Mouse (Mus musculus) retina, adult 2 months (tissue): Measurements from ENCODE around the gene Kifc1.
"Not testable (repeated sequence)": the region's sequence is repeated elsewhere in the genome, so short reads cannot be mapped to it uniquely, and the experiment has no call there.

ENCODE experiments used
- DNase-seq: peaks from one replicate; pipeline ENCODE4 v3.0.0-alpha.2; 2012; ENCODE audit warnings: low read depth, low spot score

Gene Kifc1

DNA sequence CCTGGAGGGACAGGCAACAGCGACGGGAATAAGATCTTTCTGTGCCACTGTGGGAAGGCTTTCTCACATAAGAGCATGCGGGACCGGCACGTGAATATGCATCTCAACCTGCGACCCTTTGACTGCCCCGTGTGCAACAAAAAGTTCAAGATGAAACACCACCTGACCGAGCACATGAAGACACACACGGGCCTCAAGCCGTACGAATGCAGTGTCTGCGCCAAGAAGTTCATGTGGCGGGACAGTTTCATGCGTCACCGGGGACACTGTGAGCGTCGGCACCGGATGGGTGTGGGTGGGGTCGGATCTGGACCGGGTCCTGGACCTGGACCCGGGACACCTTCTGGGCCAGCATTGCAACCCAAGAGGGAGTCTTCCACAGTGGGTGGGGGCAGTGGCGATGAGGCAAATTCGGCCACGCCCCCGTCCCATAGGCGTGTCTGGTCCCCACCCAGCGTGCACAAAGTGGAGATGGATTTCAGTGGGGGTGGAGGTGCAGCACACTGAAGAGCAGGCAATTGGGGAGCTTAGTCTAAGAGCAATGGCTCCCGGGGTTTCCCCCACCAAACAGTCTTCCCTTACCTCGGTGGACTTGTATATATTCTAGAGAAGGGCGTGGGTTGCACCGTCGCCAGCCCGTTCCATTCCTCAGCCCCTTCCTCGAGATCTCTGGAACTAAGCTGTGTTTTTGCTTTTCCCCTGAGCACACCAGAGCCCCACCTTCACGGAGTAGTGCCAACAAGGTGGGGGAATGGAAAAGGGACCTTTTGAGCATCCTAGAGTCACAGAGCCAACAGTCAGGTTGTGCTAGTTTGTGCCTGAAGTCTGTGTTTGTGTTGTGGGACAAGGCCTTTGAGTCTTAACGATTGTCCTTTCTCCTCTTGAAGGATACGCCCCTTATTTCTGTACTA is 28.1 kb upstream of the Kifc1 start:
- DNase-seq: no peak

DNA sequence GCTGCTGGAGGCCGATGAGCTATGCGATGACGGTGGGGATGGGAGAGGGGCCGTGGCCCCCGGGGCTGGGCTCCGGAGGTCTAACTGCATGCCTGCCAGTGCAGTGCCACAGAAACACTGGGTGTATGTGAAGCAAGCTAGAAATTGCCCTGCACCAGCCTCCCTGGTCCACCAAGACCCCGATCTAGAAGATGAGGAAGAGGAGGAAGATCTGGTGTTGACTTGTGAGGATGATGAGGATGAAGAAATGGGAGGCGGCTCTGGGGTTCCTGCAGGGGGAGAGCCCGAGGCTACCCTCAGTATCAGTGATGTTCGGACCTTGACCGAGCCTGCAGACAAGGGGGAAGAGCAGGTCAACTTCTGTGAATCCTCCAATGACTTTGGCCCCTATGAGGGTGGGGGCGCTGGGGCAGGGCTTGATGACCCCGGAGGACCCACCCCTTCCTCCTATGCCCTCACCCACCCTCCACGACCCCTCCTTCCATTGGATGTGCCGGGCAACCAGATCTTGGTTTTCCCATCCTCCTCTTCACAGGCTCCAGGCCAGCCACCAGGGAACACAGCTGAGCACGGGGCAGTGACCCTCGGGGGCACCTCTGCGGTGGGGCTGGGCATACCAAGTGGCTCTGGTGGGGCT is 27.3 kb upstream of the Kifc1 start:
- no peak for DNase-seq

DNA sequence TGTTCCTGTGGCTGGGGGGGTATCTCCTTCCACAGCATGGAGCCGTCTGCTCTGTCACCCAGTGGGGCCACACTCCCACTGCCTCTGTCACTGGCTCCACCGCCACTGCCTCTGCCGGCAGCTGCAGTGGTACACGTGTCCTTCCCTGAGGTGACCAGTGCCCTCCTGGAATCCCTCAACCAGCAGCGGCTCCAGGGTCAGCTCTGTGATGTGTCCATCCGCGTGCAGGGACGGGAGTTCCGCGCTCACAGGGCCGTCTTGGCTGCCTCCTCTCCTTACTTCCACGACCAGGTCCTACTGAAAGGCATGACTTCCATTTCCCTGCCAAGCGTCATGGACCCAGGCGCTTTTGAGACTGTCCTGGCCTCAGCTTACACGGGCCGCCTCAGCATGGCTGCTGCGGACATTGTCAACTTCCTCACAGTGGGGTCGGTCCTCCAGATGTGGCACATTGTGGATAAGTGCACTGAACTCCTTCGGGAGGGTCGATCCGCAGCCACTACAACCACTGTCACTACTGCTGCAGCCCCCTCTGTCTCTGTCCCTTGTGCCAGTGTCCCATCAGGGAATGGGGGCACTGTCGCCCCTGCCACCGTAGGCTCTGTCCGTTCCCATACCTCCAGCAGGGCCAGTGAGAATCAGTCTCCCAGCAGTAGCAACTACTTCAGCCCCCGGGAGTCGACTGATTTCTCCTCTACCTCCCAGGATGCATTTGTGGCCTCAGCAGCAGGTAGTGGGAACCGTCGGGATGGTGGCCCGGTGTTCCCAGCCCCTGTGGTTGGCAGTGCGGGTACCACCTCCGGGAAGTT is 26.6 kb upstream of the Kifc1 start:
- DNase-seq: no peak

DNA sequence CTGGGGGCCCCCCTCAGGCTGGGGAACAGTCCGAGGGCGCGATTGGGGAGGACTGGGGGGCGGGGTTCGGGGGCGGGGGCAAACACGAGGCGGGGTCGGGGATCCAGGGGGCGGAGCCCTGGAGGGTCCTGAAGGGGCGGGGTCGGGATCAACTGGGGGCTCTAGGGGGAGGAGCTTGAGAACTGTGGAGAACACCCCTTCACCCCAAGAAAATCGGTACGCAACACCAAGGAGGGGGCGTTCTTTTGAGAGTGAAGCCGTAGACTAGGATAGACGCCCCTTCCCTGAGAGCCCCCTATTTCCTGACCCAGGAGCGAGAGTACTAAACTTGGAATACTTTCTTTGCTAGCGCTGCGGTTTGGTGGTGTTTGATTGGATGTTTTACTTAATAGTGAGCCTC is 25.8 kb upstream of the Kifc1 start:
- no peak for DNase-seq

DNA sequence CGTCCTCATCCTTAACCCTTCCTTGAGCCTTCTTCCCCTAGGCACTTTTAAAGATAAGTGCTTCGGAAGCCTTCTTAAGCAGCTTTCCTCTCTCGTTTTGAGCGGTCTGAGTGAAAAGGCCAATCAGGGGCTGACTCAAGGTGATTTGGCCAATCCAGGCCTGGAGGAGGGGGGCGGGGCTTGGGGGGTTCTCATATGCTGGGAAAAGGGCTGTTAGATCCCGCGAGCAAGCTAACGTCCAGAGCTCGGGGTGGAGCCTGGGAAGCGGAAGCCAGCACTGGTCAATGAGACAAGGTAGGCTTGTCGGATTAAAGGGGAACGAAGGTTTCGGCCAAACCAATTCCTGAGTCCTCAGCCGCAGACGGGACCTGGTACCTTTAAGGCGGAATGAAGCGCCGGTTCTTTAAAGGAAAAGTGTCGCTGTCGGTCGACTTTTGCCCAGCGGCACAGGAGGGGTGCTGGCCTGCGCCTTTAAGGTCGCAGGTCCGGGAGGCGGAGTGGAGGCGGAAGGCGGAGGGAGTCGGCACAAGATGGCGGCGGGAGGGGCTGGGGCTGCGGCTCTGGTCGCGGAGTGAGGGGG is 25.3 kb upstream of the Kifc1 start, which contains the start of the genes Tapbp and Zbtb22:
Gene Tapbp (plus strand): TSS at position 229 of the 580 bp plus-strand sequence.
Gene Zbtb22 (plus strand): TSS at position 234 of the 580 bp plus-strand sequence.
- peak; percentile 98 for DNase-seq

DNA sequence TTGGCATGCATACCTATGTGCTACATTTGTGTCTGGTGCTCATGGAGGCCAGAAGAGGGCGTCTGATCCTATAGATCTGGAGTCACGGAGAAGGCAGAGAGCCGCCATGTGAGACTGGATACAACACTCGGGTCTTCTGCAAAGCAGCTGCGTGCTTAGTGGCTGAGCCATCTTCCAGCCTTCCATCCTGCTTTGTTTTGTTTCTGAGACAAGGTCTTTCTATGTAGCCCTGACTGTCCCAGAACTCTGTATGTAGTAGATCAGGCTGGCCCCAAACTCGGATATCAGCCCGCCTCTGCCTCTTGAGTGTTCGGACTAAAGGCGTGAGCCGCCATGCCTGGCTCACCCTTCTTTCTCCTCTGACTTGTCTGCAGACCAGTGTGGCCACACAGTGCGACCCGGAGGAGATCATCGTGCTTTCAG is 24.5 kb upstream of the Kifc1 start:
- no peak for DNase-seq

DNA sequence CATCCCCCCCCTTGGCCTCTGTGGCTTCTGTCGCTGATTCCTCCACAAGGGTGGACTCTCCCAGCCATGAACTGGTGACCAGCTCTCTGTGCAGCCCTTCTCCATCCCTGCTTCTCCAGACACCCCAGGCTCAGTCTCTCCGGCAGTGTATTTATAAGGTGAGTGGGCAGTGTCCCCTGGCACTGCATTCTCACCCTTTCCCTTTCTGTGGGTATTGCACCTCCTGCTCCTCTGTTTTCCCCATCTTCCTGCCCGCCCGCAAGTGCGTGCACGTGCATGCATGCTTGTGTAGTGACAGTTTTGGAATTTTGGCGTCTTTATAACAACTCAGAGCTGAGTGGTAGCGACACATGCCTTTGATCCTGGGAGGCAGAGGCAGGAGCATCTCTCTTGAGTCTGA is 23.4 kb upstream of the Kifc1 start:
- no peak for DNase-seq

DNA sequence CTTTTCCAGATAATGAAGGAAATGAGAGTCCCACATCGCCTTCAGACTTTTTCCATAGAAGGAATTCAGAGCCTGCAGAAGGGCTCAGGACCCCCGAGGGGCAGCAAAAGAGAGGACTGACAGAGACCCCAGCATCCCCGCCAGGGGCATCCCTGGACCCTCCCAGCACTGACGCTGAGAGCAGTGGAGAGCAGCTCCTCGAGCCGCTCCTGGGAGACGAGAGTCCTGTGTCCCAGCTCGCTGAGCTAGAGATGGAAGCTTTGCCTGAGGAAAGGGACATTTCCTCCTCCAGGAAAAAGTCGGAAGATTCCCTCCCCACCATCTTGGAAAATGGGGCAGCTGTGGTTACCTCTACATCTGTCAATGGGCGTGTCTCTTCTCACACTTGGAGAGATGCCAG is 22.8 kb upstream of the Kifc1 start:
- no peak for DNase-seq

DNA sequence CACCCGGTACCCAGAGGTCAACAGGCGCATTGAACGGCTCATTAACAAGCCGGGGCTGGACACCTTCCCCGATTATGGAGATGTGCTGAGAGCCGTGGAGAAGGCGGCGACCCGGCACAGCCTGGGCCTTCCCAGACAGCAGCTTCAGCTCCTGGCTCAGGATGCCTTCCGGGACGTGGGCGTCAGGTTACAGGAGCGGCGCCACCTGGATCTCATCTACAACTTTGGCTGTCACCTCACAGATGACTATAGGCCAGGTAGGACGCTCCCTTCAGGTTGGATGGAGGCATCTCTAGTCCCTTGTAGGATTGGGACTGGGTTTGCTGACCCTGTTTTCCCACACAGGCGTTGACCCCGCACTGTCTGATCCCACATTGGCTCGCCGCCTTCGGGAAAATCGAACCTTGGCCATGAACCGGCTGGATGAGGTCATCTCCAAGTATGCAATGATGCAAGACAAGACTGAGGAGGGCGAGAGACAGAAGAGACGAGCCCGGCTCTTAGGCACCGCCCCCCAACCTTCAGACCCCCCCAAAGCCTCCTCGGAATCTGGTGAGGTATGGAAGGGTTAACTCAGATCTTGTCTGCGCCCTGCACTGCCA is 21.5 kb upstream of the Kifc1 start:
- no peak for DNase-seq

DNA sequence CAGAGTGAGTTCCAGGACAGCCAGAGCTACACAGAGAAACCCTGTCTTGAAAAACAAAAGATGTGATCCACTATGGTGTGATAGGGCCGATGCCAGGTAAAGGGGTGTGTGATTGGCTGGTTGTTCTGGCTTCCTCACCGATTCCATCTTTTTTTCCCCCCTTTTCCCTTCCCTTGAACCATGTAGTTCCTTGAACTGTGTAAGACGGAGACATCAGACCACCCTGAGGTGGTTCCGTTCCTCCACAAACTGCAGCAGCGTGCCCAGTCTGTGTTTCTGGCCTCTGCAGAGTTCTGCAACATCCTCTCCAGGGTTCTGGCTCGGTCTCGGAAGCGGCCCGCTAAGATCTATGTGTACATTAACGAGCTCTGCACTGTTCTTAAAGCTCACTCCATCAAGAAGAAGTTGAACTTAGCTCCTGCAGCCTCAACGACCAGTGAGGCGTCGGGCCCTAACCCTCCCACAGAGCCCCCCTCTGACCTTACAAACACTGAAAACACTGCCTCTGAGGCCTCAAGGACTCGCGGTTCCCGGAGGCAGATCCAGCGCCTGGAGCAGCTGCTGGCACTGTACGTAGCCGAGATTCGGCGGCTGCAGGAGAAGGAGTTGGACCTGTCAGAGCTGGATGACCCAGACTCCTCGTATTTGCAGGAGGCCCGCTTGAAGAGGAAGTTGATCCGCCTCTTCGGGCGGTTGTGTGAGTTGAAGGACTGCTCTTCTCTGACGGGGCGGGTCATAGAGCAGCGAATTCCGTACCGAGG is 20.8 kb upstream of the Kifc1 start:
- no peak for DNase-seq

DNA sequence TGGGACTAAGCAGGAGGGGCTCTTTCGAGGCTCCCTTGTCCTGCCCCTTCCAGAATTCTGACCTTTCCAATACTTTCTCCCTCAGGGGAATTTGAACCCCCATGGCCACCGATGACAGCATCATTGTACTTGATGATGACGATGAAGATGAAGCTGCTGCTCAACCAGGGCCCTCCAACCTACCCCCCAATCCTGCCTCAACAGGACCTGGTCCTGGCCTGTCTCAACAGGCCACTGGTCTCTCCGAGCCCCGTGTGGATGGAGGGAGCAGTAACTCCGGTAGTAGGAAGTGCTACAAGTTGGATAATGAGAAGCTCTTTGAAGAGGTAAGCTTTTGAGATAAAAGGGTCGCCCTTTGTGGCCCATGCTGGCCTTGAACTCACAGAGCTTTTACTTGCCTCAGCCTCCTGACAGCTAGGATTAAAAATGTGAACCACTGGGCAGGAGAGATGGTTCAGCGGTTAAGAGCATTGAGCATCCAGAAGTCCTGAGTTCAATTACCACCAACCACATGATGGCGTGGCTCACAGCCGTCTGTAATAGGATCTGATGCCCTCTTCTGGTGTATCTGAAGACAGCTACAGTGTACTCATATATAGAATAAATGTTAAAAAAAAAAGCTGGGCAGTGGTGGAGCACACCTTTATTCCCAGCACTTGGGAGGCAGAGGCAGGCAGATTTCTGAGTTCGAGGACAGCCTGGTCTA is 20.0 kb upstream of the Kifc1 start:
- no peak for DNase-seq

DNA sequence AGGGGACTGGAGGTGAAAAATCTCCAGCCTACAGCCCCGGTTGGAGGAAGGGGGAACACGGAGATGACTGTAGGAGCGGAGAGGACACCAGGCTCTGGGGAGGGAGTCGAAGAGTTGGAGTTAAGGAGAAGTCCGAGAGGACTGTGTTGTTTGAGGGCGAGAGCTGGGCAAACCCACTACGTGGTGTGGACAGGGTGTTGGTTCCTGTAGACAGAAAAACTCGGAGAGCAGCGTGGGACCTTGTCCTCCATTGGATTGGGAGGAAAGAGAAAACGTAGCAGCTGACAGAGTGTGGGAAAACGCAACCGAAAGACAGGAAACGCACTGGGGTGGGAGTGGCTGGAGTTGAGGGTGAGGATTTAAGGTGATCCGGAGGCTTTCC is 19.4 kb upstream of the Kifc1 start:
- no peak for DNase-seq

DNA sequence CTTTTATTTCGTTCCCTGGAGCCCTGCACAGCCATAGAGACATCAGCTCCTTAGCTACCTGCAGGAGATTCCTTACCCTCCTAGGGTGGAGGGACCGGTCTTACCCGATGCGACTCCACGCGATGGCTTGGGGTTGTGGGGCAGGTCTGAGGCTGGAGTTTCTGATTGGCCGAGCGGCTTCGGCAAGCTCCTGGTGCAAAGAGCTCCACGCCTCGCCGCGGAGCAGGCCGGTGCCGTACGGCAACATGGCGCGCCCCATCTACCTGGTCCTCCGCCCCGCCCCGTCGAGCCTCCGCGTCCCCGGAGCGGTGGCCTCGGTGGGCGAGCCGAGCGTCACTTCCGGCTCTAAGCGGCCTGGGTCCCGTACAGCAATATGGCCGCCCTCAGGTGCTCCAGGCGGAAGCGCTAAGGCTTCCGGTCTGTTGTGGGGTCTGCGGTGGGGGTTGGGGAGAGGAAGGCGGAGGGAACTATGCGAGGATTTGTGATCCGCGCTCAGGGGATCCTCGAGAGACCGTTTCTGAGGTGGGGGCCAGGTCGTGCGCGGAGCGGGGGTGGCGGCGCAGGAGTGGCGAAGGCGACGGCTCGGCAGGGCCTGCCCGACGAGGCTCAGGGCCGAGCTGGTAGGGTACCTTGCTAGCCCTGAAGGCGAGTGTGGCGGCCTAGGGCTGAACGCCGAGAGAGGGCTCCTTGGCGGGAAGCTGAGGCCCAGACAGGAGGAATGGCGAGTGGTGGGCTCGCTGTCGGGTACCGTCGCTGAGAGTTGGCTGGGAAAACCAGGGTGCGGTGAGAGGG is 18.8 kb upstream of the Kifc1 start, which contains the start of gene Daxx:
Gene Daxx (plus strand): TSS at position 338 of the 792 bp plus-strand sequence.
- peak; percentile 94 for DNase-seq

DNA sequence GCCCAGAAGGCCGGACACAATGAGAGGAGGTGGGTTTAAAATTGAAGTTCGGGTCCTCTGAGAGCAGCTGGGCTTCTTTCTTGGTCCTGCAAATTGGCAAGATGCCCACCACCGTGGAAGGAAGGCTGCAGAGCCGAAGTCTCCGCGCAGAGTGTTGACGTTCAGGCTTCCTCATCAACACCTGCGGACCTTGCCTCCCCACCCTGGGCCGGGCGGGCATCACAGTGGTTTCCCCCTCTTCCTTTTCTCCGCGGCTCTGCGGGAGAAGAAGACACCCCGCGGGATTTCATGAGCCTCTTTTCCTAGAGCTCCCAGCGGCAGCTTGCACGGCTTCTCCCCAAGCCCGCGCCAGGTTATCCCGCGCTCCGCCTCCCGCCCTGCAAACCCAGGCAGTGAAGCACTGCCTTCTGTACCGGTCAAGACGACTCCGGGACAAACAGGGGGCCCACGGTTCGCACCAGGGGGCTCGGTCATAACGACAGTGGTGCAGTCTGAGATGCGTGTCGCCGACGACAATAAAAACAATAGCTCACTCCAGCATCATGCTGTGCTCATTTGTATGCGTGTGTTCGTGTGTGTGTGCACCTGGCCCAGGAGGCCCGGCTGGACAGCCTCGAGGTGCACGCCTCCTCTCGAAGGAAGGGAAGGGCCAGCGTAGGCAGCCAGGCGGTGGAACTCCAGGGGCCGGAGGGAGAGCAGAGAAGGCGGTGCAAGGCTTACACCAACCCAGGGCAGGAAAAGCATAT is 18.0 kb upstream of the Kifc1 start:
- DNase-seq: no peak

DNA sequence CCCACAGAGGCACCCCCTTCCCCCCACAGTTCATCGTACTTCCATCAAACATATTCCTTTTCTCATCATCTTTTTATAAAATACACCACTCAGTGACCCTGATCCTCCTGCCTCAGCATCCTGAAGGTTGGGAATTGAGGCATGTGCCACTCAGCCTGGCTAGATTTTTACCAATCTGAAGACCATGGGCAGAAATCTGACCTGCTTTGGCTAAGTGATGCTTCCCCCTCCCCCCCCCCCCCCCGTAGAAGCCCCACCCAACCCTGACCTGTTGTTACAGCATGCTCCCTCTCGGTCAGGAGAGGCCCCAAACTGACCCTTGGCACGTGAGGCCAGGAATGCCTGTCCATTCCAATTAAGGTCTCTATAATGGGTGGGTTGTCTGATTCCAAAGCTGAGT is 14.4 kb upstream of the Kifc1 start, which contains the start of gene Platr17:
Gene Platr17 (plus strand): TSS at position 301 of the 400 bp plus-strand sequence.
- not testable (repeated sequence) for DNase-seq

DNA sequence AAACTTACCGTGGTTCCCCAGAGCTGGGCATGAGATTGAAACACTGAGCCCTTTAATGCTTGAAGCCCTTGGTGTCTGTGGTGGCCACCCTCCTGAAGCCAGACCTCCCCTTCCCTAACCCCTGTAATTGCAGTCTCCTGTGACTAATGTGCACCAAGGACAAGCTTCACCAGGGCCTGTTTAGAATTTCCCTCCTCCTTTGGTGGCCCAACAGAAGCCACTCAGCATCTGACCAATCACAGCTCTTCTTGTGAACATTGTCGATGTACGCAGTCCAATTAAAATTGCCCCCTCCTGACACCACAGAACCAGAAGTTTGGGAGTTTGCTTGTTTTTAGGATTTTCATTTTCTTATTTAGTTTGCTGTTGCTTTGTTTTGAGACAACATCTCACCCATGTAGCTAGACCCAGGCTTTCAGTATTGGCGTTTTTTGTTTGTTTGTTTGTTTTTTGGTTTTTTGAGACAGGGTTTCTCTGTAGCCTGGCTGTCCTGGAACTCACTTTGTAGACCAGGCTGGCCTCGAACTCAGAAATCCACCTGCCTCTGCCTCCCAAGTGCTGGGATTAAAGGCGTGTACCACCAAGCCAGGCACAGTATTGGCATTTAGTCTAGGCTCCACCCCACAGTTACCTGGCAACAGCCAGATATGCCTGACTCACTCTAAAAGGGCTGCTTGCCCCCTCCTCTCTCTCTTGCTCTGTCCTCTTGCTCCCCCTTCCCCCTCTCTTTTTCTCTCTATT is 13.6 kb upstream of the Kifc1 start:
- not testable (repeated sequence) for DNase-seq

DNA sequence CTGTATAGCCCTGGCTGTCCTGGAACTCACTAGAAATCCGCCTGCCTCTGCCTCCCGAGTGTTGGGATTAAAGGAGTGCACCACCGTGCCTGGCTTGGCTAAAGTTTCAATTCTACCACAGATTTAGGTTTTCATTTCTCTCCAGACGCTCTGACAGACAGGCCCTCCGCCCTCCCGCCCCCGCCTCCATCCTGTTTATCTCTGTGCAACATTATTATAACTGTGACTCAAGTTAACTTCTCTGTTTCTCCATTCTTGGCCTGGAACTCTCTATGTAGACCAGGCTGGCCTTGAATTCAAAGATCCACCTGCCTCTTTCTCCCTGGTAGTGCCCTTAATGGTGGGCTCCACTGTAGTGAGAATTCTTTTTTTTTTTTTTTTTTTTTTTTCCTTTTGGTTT is 12.0 kb upstream of the Kifc1 start:
- DNase-seq: no peak
